Mouse (Mus musculus) bone marrow macrophage, adult 2 months (primary cell): ENCODE measurements around the gene Obsl1. TPM values are rescaled to one million over a fixed set of nuclear protein-coding genes. Genes with fewer than 3 reads are reported as not detected.
A peak's percentile ranks its signal among the peaks of the same experiment; 100 is the strongest.

ENCODE experiments used
- H3K27ac ChIP-seq: 2 replicates; pipeline ENCODE4 v1.5.1; 2012; ENCODE audit warnings: low read depth, low read length; ENCODE audit not compliant: insufficient read depth
- H3K4me1 ChIP-seq: 2 replicates; pipeline ENCODE4 v1.6.1; 2012; ENCODE audit warnings: low read length; ENCODE audit not compliant: control insufficient read depth, insufficient read depth
- H3K4me3 ChIP-seq: 2 replicates; pipeline ENCODE4 v1.5.1; 2012; ENCODE audit warnings: mild to moderate bottlenecking, low read length, moderate library complexity; ENCODE audit not compliant: insufficient read depth
- CTCF ChIP-seq: IDR thresholded peaks from 2 replicates; pipeline ENCODE4 v1.5.1; 2012; ENCODE audit warnings: low read depth, mild to moderate bottlenecking, low read length, moderate library complexity
- POLR2A ChIP-seq: IDR thresholded peaks from 2 replicates; pipeline ENCODE4 v1.6.1; 2012; ENCODE audit warnings: mild to moderate bottlenecking, low read depth, low read length, borderline replicate concordance
- polyA plus RNA-seq: library from polyadenylated mRNA; stranded (reverse); fragments of >200 nt; gene quantifications from 2 replicates; pipeline ENCODE4 v1.2.4, GENCODE M21; 2012; ENCODE audit not compliant: missing spikeins, insufficient read depth, insufficient read length

The Obsl1 gene
- polyA plus RNA-seq, 1 experiment = not detected

DNA sequence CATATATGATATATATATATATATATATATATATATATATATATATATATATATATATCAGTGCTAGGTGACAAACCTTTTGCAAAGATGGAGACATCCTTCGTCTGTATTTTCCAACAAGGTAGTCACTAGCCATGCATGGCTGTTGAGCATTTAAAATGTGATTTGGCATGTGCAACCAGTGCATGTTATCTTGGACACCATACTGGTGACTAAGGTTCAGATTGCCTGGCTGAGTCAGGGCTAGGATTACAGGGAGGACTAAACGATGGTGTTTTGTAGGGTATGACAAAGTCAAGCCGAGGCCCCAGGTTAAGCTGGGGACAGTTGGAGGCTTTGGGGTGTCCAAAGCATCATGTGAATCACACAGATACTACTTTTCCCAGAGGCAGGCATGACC lies 50.8 kb downstream of the Obsl1 start:
- TF ChIP-seq POLR2A (no peak), CTCF (no peak)
- Histone ChIP-seq H3K4me1 (no peaks in the 10 kb centered on the region), H3K4me3 (no peak overlapping the region), H3K27ac (no peak overlapping the region)

DNA sequence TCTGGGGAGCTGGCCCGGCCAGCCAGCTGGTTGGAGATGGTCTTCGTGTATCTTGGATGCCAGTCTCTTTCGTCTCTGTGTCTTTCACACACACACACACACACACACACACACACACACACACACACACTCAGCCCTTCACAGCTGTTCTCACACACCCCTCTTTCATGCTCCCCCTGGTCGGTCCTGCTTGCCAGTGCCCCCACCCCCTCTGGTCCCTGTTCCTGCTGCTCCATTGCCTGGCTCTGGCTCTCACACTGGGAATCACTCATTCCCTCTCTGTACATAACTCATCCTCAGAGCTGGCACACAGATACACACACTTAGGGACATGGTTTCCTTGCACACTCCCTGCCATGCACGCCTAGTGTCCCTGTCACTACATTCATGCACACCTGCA lies 54.4 kb downstream of the Obsl1 start:
- no peak overlapping the region for H3K27ac ChIP-seq
- H3K4me3 ChIP-seq = no peak overlapping the region
- TF ChIP-seq POLR2A = no peak
- no peak for TF ChIP-seq CTCF
- H3K4me1 ChIP-seq = no peaks in the 10 kb centered on the region

DNA sequence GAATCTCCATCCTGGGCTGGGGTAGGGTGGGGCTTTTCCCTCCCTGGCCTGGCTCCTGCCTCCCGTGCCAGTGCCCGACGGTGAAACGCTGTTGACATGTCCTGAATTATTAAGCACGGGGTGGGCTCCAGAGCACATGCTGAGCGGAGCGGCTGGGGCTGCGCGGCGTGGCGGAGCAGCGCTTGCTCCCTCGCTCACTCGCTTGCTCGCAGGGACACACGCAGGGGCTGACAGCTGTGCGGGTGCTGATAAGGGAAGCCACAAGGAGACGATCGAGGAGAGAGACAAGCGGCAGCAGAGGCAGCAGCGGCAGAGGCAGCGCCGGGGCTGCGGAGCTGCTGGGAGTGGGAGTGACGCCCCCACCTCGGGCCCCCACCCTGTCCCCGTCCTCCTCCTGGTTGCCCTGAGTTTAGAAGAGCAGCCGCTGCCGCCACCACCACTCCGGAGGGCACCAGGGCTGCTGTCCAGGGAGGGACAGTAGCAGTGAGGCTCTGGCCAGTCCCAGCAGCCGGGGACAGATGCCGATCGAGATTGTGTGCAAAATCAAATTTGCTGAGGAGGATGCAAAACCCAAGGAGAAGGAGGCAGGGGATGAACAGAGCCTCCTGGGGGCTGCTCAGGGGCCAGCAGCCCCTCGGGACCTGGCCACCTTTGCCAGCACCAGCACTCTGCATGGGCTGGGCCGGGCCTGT lies 55.8 kb downstream of the Obsl1 start, which contains the start of gene Asic4:
Gene Asic4, plus strand, starts transcription at position 123 of the 692 bp plus-strand sequence.
- Histone ChIP-seq H3K4me1 (no peaks in the 10 kb centered on the region), H3K4me3 (no peak within 1 kb of the TSS), H3K27ac (no peak within 1 kb of the TSS)
- no peak for TF ChIP-seq CTCF
- no peak for TF ChIP-seq POLR2A

DNA sequence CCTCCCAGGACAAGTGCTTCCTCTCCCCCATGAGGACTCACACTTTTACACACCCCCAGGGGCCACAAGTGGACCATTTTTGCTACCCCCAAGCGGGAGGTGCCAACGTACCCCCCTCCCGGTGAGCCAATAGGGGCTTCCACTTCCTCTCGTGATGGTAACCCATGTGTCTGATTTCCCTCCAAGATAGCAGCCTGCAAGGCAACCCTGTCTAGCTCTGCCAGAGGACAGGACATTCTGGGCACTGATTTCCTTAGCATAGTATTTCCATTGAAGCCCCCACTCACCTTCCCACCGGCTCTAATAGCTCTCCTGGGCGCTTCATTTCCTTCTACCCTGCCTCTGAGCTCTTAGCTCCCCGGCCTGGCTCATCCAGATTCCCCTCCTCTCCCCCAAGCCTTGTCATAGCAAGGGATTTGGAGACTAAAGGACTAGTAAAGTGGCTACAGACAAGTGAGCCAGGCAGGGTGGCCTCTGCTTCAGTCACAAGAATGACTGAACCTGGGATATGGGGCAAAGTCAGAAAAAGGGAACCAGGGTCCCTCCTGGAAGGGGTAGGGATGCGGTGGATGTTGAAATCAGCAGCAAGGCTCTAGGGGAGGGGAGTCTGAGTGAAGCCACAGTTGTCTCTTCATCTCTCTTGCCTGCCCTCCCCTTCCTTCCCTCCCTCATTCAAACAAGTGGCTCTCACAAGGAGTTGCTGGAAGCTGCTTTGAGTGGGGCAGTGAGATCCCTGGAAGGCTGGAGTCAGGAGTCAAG lies 56.7 kb downstream of the Obsl1 start:
- Histone ChIP-seq H3K4me1 (no peaks in the 10 kb centered on the region), H3K4me3 (no peak overlapping the region), H3K27ac (no peak overlapping the region)
- TF ChIP-seq POLR2A (no peak), CTCF (no peak)

DNA sequence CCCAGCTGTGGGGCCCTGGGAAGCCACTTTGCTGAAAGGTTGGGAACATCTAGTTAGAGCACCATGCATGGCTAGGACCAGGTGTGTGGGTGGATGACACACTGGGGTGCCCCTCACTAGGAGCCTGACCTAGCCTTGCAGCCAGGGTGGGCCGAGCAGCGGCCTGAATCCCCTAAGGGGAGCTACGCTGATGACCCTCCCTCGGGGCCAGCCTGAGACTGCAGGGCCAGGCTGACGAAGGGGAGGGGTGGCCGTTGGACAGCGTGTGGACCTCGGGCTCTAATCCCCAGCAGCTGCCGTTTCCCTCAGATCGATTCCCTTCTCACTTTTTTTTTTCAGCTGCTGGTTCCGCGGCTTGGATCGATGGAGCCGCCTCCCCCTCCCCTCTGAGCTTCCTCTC lies 57.3 kb downstream of the Obsl1 start:
- Histone ChIP-seq H3K4me1 (no peaks in the 10 kb centered on the region), H3K27ac (no peak overlapping the region), H3K4me3 (no peak overlapping the region)
- no peak for TF ChIP-seq POLR2A
- TF ChIP-seq CTCF = no peak

DNA sequence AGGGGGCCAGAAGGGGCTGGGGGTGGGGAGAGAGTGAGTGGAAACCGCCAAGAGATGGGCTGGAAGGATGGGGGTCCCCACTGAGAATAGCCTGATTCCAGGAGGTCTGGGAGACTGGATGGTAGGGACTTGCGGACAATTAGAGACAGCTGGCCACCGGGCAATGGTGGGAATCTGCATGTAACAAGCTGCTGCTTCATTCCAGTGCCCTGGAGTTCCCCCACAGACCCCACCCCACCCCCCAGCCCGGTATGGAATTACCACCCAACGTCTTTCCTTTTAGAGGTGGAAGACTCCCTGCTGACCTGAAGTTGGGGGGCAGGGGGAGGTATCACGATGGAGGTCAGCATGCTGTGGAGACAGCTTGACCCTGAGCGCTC lies 58.2 kb downstream of the Obsl1 start:
- TF ChIP-seq POLR2A = no peak
- no peak for TF ChIP-seq CTCF
- Histone ChIP-seq H3K4me3 (no peak overlapping the region), H3K27ac (no peak overlapping the region), H3K4me1 (no peaks in the 10 kb centered on the region)

DNA sequence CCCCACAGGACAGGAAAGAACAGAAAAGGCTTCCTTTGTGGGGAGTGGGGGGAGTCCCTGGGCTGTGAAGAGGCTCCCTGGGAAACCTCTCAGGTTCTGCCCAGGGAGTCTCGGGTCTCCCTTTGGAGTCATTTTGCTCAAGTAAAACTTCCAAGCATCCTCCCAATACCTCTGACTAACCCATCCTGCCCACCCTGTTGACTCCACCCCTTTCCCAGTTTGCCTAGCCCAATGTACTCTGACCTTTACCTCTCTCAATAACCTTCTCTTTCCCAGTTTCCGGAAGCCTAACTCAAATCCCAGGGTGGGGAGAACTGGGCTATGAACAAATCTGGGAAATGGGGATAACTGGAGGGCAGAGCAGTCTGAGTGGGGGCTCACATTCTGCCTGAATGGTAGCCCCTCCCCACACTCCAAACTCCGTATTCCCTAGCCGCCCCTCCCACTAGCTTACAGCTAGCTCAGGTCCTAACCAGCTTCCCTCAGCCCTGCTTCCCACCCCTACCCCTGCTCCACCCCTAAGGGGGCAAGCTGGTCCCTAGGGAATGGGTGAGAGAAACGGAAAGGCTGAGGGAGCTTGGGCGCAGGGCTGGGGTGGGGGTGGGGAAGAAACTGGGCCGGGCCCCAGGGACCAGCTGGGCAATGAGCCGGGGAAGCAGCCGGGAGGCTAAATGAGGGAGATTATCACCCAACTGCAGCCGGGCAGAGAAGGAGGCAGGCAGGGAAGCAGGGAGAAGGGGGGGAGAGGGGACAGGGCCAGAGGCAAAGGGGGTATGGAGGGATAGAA lies 58.8 kb downstream of the Obsl1 start:
- Histone ChIP-seq H3K4me1 (no peaks in the 10 kb centered on the region), H3K4me3 (no peak overlapping the region), H3K27ac (no peak overlapping the region)
- no peak for TF ChIP-seq CTCF
- TF ChIP-seq POLR2A = no peak

DNA sequence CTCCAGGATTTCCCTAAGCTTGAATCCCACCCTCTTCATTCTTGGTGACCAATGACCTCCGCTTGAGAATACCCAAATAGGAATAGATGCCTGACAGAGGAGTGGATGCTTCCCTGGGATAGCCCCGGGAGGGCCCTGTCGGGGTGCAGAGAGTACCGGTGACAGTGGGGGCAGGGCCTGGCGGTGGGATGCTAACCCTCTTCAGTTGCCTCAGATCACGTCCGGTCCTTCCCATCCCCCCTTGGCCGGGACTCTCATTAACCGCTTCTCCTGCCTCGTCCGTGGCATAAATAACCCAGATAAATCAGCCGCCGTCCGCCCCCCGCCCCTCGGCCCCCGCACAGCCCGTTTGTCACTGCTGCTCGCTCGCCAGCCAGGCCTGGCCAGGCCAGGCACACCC lies 59.6 kb downstream of the Obsl1 start:
- no peak overlapping the region for H3K27ac ChIP-seq
- no peak overlapping the region for H3K4me3 ChIP-seq
- no peak for TF ChIP-seq POLR2A
- no peak for TF ChIP-seq CTCF
- no peaks in the 10 kb centered on the region for H3K4me1 ChIP-seq

DNA sequence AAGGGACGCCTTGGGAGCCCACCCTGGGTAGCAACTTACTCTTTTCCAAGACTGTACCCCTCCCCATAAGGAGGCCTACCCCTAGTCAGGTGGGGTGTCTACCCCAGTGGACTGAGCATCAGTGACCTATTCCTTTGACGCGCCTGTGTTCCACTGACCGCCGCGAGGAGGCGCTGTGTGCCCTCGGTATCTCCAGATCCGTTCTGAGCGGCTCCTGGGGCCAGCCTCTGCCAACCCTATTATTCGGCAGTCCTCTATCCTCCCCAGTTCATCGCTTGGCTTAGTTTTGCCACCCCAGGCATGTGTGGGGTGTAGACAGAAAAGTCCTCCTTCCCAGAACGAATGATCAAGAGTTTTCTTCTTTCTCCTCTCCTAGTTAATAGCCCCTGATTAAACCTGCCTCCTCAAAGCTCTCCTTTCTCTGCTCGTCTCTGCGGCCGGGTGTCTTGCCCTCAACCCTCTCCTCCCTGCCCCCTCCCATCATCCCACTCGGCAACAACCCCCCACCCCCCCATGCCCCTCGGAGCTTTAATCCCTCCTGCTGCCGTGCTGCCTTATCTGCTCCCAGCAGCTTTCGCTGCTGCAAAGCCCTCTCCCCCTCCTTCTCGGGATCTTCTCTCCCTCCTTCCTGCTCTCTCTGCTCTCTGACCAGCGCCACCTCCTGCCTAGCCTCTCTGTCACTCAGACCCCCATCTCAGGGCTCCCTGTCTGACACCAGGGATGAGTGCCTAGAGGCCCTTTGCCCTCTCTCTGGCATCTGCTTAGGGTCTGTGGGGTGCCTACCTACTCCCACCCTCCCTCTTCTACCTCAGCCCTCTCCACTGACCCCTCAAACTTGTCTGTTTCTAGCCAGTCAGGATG lies 60.3 kb downstream of the Obsl1 start:
- no peaks in the 10 kb centered on the region for H3K4me1 ChIP-seq
- H3K27ac ChIP-seq = no peak overlapping the region
- TF ChIP-seq POLR2A (no peak), CTCF (peak; percentile 82)
- H3K4me3 ChIP-seq = no peak overlapping the region
